Mouse (Mus musculus) limb, embryonic 12.5 days (tissue): Measurements from ENCODE around the gene Shc4. TPM values are rescaled to one million over a fixed set of nuclear protein-coding genes. Genes with fewer than 3 reads are reported as not detected.

Experiments
- ATAC-seq: fragments of 200-750 bp; cut with Nextera tagmentation; 2 replicates; pipeline ENCODE4 v1.8.0; 2017; ENCODE audit warnings: low read depth, moderate TSS enrichment; ENCODE audit not compliant: insufficient number of reproducible peaks, insufficient read depth, low FRiP score, low TSS enrichment
- H3K27ac ChIP-seq: fragments of 300-500 bp; sonication (generic); 2 replicates; pipeline ENCODE4 v1.5.1; 2016; ENCODE audit warnings: mild to moderate bottlenecking, moderate library complexity
- H3K27me3 ChIP-seq: fragments of 300-500 bp; sonication (generic); 2 replicates; pipeline ENCODE4 v1.6.1; 2016; ENCODE audit warnings: mild to moderate bottlenecking, moderate library complexity
- H3K36me3 ChIP-seq: fragments of 300-500 bp; sonication (generic); 2 replicates; pipeline ENCODE4 v1.6.1; 2016; ENCODE audit warnings: mild to moderate bottlenecking, moderate library complexity
- H3K4me1 ChIP-seq: fragments of 300-500 bp; sonication (generic); replicated peaks from 2 replicates; pipeline ENCODE4 v1.6.1; 2016
- H3K4me2 ChIP-seq: fragments of 300-500 bp; sonication (generic); 2 replicates; pipeline ENCODE4 v1.6.1; 2016; ENCODE audit warnings: mild to moderate bottlenecking, moderate library complexity
- H3K4me3 ChIP-seq: fragments of 300-500 bp; sonication (generic); replicated peaks from 2 replicates; pipeline ENCODE4 v1.5.1; 2016; ENCODE audit warnings: mild to moderate bottlenecking
- H3K9ac ChIP-seq: fragments of 300-500 bp; sonication (generic); replicated peaks from 2 replicates; pipeline ENCODE4 v1.6.1; 2016; ENCODE audit warnings: mild to moderate bottlenecking, moderate library complexity
- H3K9me3 ChIP-seq: fragments of 300-500 bp; sonication (generic); 2 replicates; pipeline ENCODE4 v1.6.1; 2016; ENCODE audit warnings: mild to moderate bottlenecking, moderate library complexity
- WGBS: fragments of 180-500 bp; shearing (Covaris S2); methylation state at CpG from one replicate; pipeline ENCODE4 v1.1.7; 2016; 5-methylcytosine and 5-hydroxymethylcytosine counted together
- polyA plus RNA-seq: library from polyadenylated mRNA; unstranded; fragments of >200 nt; fragmentation: Nextera tagmentation; extraction: Ambion mirVana; gene quantifications from 2 replicates; pipeline ENCODE4 v1.2.1, GENCODE M21; 2016

Shc4 gene
- polyA plus RNA-seq: 1.1 and 1.2 TPM in 2 replicates

DNA sequence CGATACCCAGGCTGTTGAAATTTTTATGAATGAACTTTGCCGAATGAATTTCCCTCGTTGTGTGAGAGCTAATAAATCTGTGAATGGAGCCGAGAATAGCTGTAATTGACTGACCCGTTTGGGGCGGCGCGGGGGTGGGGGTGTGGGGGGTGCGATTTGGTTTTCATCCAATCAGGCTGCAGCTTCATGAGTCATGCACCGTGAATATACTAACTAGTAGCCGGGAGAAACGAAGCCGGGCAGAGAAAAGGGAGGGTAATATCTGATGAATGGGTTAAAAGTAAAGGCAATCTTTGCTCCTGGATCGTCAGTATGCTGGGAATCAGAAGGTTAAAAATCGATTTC, at the start of gene Shc4:
Shc4 (minus strand) TSS at position 63 of the 345 bp plus-strand sequence.
- peak; percentile 62 for ATAC-seq
- Histone ChIP-seq H3K4me2 (peak within 1 kb of the TSS; percentile 100), H3K4me1 (peaks cover 14% of the 10 kb centered on the region), H3K9me3 (no peaks in the 10 kb centered on the region), H3K27me3 (peaks cover 46% of the 10 kb centered on the region), H3K9ac (peak within 1 kb of the TSS; percentile 55), H3K36me3 (no peaks in the 10 kb centered on the region), H3K4me3 (peak within 1 kb of the TSS; percentile 55), H3K27ac (no peak within 1 kb of the TSS; the same call in 1 of the 2 replicates)
- WGBS: under 1% methylated on average over 15 of the region's 15 CpGs

- Histone ChIP-seq H3K36me3 (peaks cover 86% of the 10 kb centered on the region), H3K9me3 (no peaks in the 10 kb centered on the region), H3K27ac (no peak overlapping the region), H3K9ac (no peak overlapping the region), H3K4me3 (no peak overlapping the region), H3K27me3 (no peaks in the 10 kb centered on the region), H3K4me2 (no peak overlapping the region), H3K4me1 (no peaks in the 10 kb centered on the region)
- no peak for ATAC-seq
- 93% methylated on average over 3 of the region's 3 CpGs for WGBS
Measured at GRCm38 (mm10) chr2:125765029-125765428, 41.1 kb upstream of the Shc4 start.

GRCm38 (mm10) chr2:125764531-125764930, 40.6 kb upstream of the Shc4 start:
- Histone ChIP-seq H3K4me2 (no peak overlapping the region), H3K36me3 (peaks cover 85% of the 10 kb centered on the region), H3K4me3 (no peak overlapping the region), H3K27me3 (no peaks in the 10 kb centered on the region), H3K9me3 (no peaks in the 10 kb centered on the region), H3K27ac (no peak overlapping the region), H3K4me1 (no peaks in the 10 kb centered on the region), H3K9ac (no peak overlapping the region)
- 93% methylated on average over 5 of the region's 5 CpGs for WGBS
- ATAC-seq: no peak

- no peak overlapping the region for H3K27ac ChIP-seq
- ATAC-seq: no peak
- H3K9ac ChIP-seq: no peak overlapping the region
- H3K9me3 ChIP-seq: no peaks in the 10 kb centered on the region
- H3K4me2 ChIP-seq: no peak overlapping the region
- H3K27me3 ChIP-seq: no peaks in the 10 kb centered on the region
- no peaks in the 10 kb centered on the region for H3K4me1 ChIP-seq
- H3K4me3 ChIP-seq: no peak overlapping the region
- peaks cover 95% of the 10 kb centered on the region for H3K36me3 ChIP-seq
- WGBS: 91% methylated on average over 2 of the region's 2 CpGs
Measured at GRCm38 (mm10) chr2:125749330-125749729, 25.4 kb upstream of the Shc4 start.

DNA sequence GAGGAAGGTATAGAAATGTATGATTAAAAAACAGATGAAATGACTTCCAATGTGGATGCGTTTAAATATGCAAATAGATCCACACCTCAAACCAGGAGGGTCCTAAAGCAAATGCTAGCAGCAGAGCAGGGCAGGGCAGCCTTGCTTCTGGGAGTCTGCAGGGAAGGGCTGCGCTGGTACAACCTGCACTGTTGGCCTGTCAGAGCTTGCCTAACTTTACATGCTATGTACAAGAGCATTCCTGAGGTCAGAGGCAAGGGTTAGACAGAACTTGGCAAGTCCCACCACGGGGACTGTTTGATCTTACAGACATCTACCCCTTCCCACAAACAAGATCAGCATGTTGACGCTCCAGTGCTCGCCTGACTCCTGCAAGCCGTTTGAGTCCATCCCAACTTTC, 15.4 kb upstream of the Shc4 start:
- Histone ChIP-seq H3K4me3 (no peak overlapping the region), H3K4me1 (no peaks in the 10 kb centered on the region; the same call in 1 of the 2 replicates), H3K27me3 (no peaks in the 10 kb centered on the region), H3K9ac (no peak overlapping the region), H3K36me3 (peaks cover 57% of the 10 kb centered on the region), H3K27ac (no peak overlapping the region), H3K4me2 (no peak overlapping the region), H3K9me3 (no peaks in the 10 kb centered on the region)
- WGBS: 77% methylated on average over 6 of the region's 6 CpGs
- ATAC-seq: no peak

- H3K27ac ChIP-seq: no peak overlapping the region
- 72% methylated on average over 5 of the region's 5 CpGs for WGBS
- no peak for ATAC-seq
- H3K36me3 ChIP-seq: peaks cover 50% of the 10 kb centered on the region
- H3K4me2 ChIP-seq: no peak overlapping the region
- no peak overlapping the region for H3K4me3 ChIP-seq
- no peaks in the 10 kb centered on the region; the same call in 1 of the 2 replicates for H3K4me1 ChIP-seq
- H3K27me3 ChIP-seq: no peaks in the 10 kb centered on the region
- no peak overlapping the region for H3K9ac ChIP-seq
- no peaks in the 10 kb centered on the region for H3K9me3 ChIP-seq
Measured at GRCm38 (mm10) chr2:125738718-125739117, 14.8 kb upstream of the Shc4 start.

GRCm38 (mm10) chr2:125736025-125736343, 12.0 kb upstream of the Shc4 start:
- Histone ChIP-seq H3K36me3 (peaks cover 26% of the 10 kb centered on the region), H3K27me3 (no peaks in the 10 kb centered on the region), H3K9ac (no peak overlapping the region), H3K4me2 (no peak overlapping the region), H3K4me3 (no peak overlapping the region), H3K9me3 (no peaks in the 10 kb centered on the region), H3K4me1 (peaks cover 16% of the 10 kb centered on the region), H3K27ac (no peak overlapping the region)
- no peak for ATAC-seq

DNA sequence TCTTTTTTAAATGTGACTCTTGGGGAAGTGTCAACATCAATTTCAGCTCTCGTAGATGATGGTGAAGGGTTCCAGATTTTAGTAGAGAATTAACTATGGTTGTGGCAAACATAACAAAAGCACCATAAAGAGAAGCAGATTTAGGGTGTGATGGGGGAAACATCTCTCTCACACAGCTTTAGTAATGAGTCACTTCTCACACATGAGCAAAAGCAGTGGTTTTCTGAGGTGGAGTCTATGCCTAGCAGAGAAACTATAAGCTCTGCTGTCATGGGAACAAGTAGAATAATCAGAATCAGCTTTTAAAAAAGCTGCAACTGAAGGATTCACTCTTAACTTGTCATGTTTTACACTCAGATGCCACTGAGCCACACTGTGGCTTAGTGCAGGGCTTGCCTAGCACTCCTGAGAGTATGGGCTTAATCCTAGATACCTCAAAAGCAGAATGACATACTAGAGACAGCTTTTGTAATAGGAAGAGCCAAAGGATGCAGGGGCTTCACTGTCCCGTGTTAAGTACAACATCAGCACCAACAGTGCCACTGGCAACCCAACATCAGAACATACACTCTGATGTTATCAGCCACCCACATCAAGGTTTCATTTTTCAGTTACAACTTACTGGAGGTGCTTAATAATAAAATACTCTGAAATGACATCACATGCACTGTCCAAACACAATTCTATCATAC, 11.5 kb upstream of the Shc4 start:
- Histone ChIP-seq H3K4me1 (peaks cover 16% of the 10 kb centered on the region), H3K27me3 (no peaks in the 10 kb centered on the region), H3K9ac (no peak overlapping the region), H3K4me2 (no peak overlapping the region), H3K27ac (no peak overlapping the region), H3K9me3 (no peaks in the 10 kb centered on the region), H3K36me3 (peaks cover 21% of the 10 kb centered on the region), H3K4me3 (no peak overlapping the region)
- WGBS: 66% methylated on average over 2 of the region's 2 CpGs
- ATAC-seq: no peak

GRCm38 (mm10) chr2:125734741-125735140, 10.8 kb upstream of the Shc4 start:
- no peak overlapping the region for H3K9ac ChIP-seq
- H3K4me3 ChIP-seq: no peak overlapping the region
- no peak for ATAC-seq
- H3K4me1 ChIP-seq: peaks cover 16% of the 10 kb centered on the region
- peaks cover 15% of the 10 kb centered on the region for H3K36me3 ChIP-seq
- H3K27ac ChIP-seq: no peak overlapping the region
- H3K27me3 ChIP-seq: no peaks in the 10 kb centered on the region
- H3K9me3 ChIP-seq: no peaks in the 10 kb centered on the region
- no peak overlapping the region for H3K4me2 ChIP-seq

- Histone ChIP-seq H3K9me3 (no peaks in the 10 kb centered on the region), H3K4me2 (peak overlapping the region; percentile 60), H3K27me3 (0 out of 2 replicates have a peak, but pooled peaks cover 4% of the 10 kb centered on the region), H3K4me1 (peaks cover 16% of the 10 kb centered on the region), H3K27ac (peak overlapping the region; percentile 91), H3K36me3 (no peaks in the 10 kb centered on the region), H3K4me3 (peak overlapping the region; percentile 45), H3K9ac (peak overlapping the region; percentile 74)
- peak; percentile 92 for ATAC-seq
- WGBS: 6% methylated on average over 35 of the region's 35 CpGs
Measured at GRCm38 (mm10) chr2:125731763-125732560, 8.0 kb upstream of the Shc4 start.

GRCm38 (mm10) chr2:125724546-125725114, 682 bp upstream of the Shc4 start:
- peaks cover 14% of the 10 kb centered on the region for H3K4me1 ChIP-seq
- H3K27ac ChIP-seq: no peak overlapping the region
- ATAC-seq: no peak
- H3K4me2 ChIP-seq: peak overlapping the region; percentile 100
- H3K27me3 ChIP-seq: peaks cover 45% of the 10 kb centered on the region
- no peaks in the 10 kb centered on the region for H3K36me3 ChIP-seq
- no peak overlapping the region for H3K9ac ChIP-seq
- no peaks in the 10 kb centered on the region for H3K9me3 ChIP-seq
- 2% methylated on average over 16 of the region's 16 CpGs for WGBS
- H3K4me3 ChIP-seq: peak overlapping the region; percentile 55
